Mouse (Mus musculus) midbrain, embryonic 11.5 days (tissue): ENCODE measurements around the gene Rnft2. TPM values are rescaled to one million over a fixed set of nuclear protein-coding genes. Genes with fewer than 3 reads are reported as not detected.
A peak's percentile ranks its signal among the peaks of the same experiment; 100 is the strongest.

ENCODE experiments used
- ATAC-seq: fragments of 200-750 bp; cut with Nextera tagmentation; 2 replicates; pipeline ENCODE4 v1.8.0; 2017; ENCODE audit warnings: moderate TSS enrichment, moderate library complexity; ENCODE audit not compliant: low FRiP score
- DNase-seq: peaks from one replicate; pipeline ENCODE4 v3.0.0; 2015; ENCODE audit warnings: low spot score; ENCODE audit errors: missing footprints
- H3K27ac ChIP-seq: fragments of 300-500 bp; sonication (generic); 2 replicates; pipeline ENCODE4 v1.5.1; 2014; ENCODE audit warnings: low read depth, low read length
- H3K27me3 ChIP-seq: fragments of 300-500 bp; sonication (generic); 2 replicates; pipeline ENCODE4 v1.6.1; 2014; ENCODE audit warnings: mild to moderate bottlenecking, low read length, moderate library complexity, mixed read lengths; ENCODE audit not compliant: control insufficient read depth, insufficient read depth
- H3K36me3 ChIP-seq: fragments of 300-500 bp; sonication (generic); 2 replicates; pipeline ENCODE4 v1.6.1; 2014; ENCODE audit warnings: mild to moderate bottlenecking, low read length, moderate library complexity, mixed read lengths; ENCODE audit not compliant: control insufficient read depth, insufficient read depth
- H3K4me1 ChIP-seq: fragments of 300-500 bp; sonication (generic); 2 replicates; pipeline ENCODE4 v1.6.1; 2014; ENCODE audit warnings: low read length; ENCODE audit not compliant: control insufficient read depth, insufficient read depth
- H3K4me2 ChIP-seq: fragments of 300-500 bp; sonication (generic); 2 replicates; pipeline ENCODE4 v1.6.1; 2014; ENCODE audit warnings: mild to moderate bottlenecking, moderate library complexity
- H3K4me3 ChIP-seq: fragments of 300-500 bp; sonication (generic); 2 replicates; pipeline ENCODE4 v1.5.1; 2014; ENCODE audit warnings: low read depth, low read length
- H3K9ac ChIP-seq: fragments of 300-500 bp; sonication (generic); 2 replicates; pipeline ENCODE4 v1.6.1; 2014; ENCODE audit warnings: low read length
- H3K9me3 ChIP-seq: fragments of 300-500 bp; sonication (generic); 2 replicates; pipeline ENCODE4 v1.6.1; 2016; ENCODE audit warnings: low read length; ENCODE audit not compliant: control insufficient read depth
- WGBS: fragments of 180-500 bp; shearing (Covaris S2); extraction: QIAGEN DNeasy Blood & Tissue Kit; methylation state at CpG from one replicate; pipeline ENCODE4 v1.1.7; 2014; 5-methylcytosine and 5-hydroxymethylcytosine counted together
- polyA plus RNA-seq: library from polyadenylated mRNA; unstranded; fragments of >200 nt; fragmentation: Nextera tagmentation; extraction: Ambion mirVana; gene quantifications from 2 replicates; pipeline ENCODE4 v1.2.1, GENCODE M21; 2014

Gene Rnft2
- polyA plus RNA-seq, 1 experiment from 2014 or later, result 4.3 TPM

- 80% methylated on average over 12 of the region's 12 CpGs for WGBS
- H3K4me3 ChIP-seq, result no peak overlapping the region
- H3K36me3 ChIP-seq, result no peaks in the 10 kb centered on the region; the same call in 1 of the 2 replicates
- H3K4me2 ChIP-seq, result no peak overlapping the region
- peak; percentile 31 for DNase-seq
- H3K27ac ChIP-seq, result no peak overlapping the region
- no peaks in the 10 kb centered on the region for H3K4me1 ChIP-seq
- no peak for ATAC-seq
- H3K9me3 ChIP-seq, result no peaks in the 10 kb centered on the region
- no peaks in the 10 kb centered on the region for H3K27me3 ChIP-seq
- H3K9ac ChIP-seq, result no peak overlapping the region
These were observed 101.5 kb downstream of the Rnft2 start for GRCm38 (mm10) chr5:118143211-118144026.

DNA sequence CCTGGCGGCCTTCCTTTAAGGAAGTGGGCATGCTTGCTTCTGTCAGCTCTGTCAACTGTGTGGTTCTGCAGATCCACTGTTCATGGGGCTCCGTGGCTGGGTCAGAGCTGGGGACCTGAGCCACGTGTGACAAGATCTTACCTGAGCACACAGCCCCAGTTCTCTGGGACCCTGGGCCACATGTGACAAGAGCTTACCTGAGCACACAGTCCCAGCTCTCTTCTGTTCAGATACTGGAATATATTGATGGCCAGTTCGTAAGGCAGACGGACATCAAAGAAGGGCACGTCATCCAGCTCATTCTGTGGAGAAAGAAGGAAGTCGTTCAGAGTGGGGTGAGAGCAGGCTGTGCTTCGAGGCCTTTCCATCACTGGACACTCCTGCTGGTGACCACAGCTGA lies 102.4 kb downstream of the Rnft2 start:
- H3K4me3 ChIP-seq, result no peak overlapping the region
- no peak overlapping the region for H3K27ac ChIP-seq
- no peaks in the 10 kb centered on the region for H3K4me1 ChIP-seq
- H3K9ac ChIP-seq, result no peak overlapping the region
- ATAC-seq (no peak), DNase-seq (peak; percentile 35)
- no peaks in the 10 kb centered on the region for H3K27me3 ChIP-seq
- WGBS, result 91% methylated on average over 8 of the region's 8 CpGs
- H3K4me2 ChIP-seq, result no peak overlapping the region
- no peaks in the 10 kb centered on the region; the same call in 1 of the 2 replicates for H3K36me3 ChIP-seq
- H3K9me3 ChIP-seq, result no peaks in the 10 kb centered on the region

Other genes starting within 250 kb of the Rnft2 start
- 0.69 and 1.2 TPM in 2 replicates for gene Tesc, start 217.4 kb downstream of the Rnft2 start, polyA plus RNA-seq
- gene Fbxw8, start 89.7 kb downstream of the Rnft2 start, polyA plus RNA-seq, result 16.5 and 21.1 TPM in 2 replicates
- gene Hrk, start 80.5 kb downstream of the Rnft2 start, polyA plus RNA-seq, result 0.08 and 0.18 TPM in 2 replicates
- 10.3 and 11.1 TPM in 2 replicates for gene 2410131K14Rik, start 111 bp upstream of the Rnft2 start, polyA plus RNA-seq